Mouse (Mus musculus): ENCODE results near the gene Sphk1. TPM values are rescaled to one million over a fixed set of nuclear protein-coding genes. Genes with fewer than 3 reads are reported as not detected.

The Sphk1 gene
- polyA plus RNA-seq, 1 experiment from 2014 or later: 3.3 TPM

GRCm38 (mm10) chr11:116547296-116548060 is 16.8 kb downstream of the Sphk1 start:
- no peak overlapping the region for H3K9ac ChIP-seq (replicated peaks; ENCODE audit: low read depth, low read length)
- H3K36me3 ChIP-seq (ENCODE audit: control insufficient read depth, insufficient read depth): peaks cover 20% of the 10 kb centered on the region
- no peak for ATAC-seq
- H3K4me3 ChIP-seq (replicated peaks; ENCODE audit: low read length): no peak overlapping the region
- no peaks in the 10 kb centered on the region for H3K9me3 ChIP-seq (ENCODE audit: control insufficient read depth, low read length)
- no peaks in the 10 kb centered on the region for H3K27me3 ChIP-seq (replicated peaks; ENCODE audit: control insufficient read depth, insufficient read depth, low read length)
- peaks cover 5% of the 10 kb centered on the region; the same call in 1 of the 2 replicates for H3K4me1 ChIP-seq (replicated peaks; ENCODE audit: control insufficient read depth, insufficient read depth, low read length)
- H3K4me2 ChIP-seq (ENCODE audit: low read length): no peak overlapping the region
- no peak overlapping the region for H3K27ac ChIP-seq (ENCODE audit: low read length)
- WGBS: 76% methylated on average over 17 of the region's 17 CpGs

GRCm38 (mm10) chr11:116548780-116549179 is 18.1 kb downstream of the Sphk1 start:
- H3K27ac ChIP-seq (ENCODE audit: low read length): no peak overlapping the region
- no peak overlapping the region for H3K4me3 ChIP-seq (replicated peaks; ENCODE audit: low read length)
- H3K9ac ChIP-seq (replicated peaks; ENCODE audit: low read depth, low read length): no peak overlapping the region
- H3K4me1 ChIP-seq (replicated peaks; ENCODE audit: control insufficient read depth, insufficient read depth, low read length): peaks cover 5% of the 10 kb centered on the region; the same call in 1 of the 2 replicates
- no peaks in the 10 kb centered on the region for H3K27me3 ChIP-seq (replicated peaks; ENCODE audit: control insufficient read depth, insufficient read depth, low read length)
- H3K4me2 ChIP-seq (ENCODE audit: low read length): no peak overlapping the region
- no peaks in the 10 kb centered on the region for H3K9me3 ChIP-seq (ENCODE audit: control insufficient read depth, low read length)
- WGBS: 97% methylated on average over 9 of the region's 9 CpGs
- ATAC-seq: no peak
- H3K36me3 ChIP-seq (ENCODE audit: control insufficient read depth, insufficient read depth): peaks cover 17% of the 10 kb centered on the region

DNA sequence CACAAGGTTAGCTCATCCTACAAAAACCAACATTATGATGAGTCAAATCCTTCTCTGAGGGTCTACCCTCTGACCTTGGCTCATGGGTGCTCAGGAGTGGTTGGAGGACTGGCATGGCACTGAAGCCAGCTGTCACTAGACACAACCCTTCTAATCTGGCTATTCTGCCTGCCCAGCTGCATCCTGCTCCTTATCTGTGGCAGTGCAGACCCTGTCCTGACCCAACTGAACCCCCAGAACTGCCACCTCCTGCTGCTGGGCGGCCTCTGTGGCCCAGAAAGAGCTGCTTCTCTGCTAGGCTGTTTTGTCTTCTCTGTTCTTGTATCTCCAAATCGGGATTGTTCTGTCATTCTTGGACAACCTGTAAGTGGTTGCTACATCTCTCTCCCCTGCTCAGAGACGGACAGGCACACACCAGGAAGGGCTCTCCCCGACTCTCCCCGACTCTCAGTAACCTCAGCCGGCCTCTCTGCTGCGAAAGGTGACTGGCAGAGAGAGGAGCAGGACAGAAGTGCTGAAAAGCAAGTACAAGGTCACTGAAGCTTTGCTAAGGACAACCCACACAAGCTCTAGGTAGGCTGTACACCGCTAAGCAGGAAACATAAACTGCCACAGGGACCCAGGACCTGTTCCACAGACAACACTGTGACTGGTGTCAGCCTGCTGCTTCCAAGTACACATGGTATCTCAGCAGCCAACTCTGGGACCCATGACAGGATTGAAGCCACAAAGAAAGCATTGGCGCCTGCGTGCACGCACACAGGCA is 18.7 kb downstream of the Sphk1 start:
- no peak for ATAC-seq
- WGBS: 93% methylated on average over 11 of the region's 11 CpGs
- no peak overlapping the region for H3K9ac ChIP-seq (replicated peaks; ENCODE audit: low read depth, low read length)

GRCm38 (mm10) chr11:116550748-116551147 is 20.0 kb downstream of the Sphk1 start:
- no peaks in the 10 kb centered on the region for H3K9me3 ChIP-seq (ENCODE audit: control insufficient read depth, low read length)
- ATAC-seq: no peak
- WGBS: 79% methylated on average over 7 of the region's 7 CpGs

More for the DNA sequence above, 18.7 kb downstream of the Sphk1 start:
- peaks cover 12% of the 10 kb centered on the region for H3K36me3 ChIP-seq (ENCODE audit: control insufficient read depth, insufficient read depth)
- no peak overlapping the region for H3K4me2 ChIP-seq (ENCODE audit: low read length)
- no peak overlapping the region for H3K4me3 ChIP-seq (replicated peaks; ENCODE audit: low read length)
- peaks cover 9% of the 10 kb centered on the region; the same call in 1 of the 2 replicates for H3K4me1 ChIP-seq (replicated peaks; ENCODE audit: control insufficient read depth, insufficient read depth, low read length)
- H3K27me3 ChIP-seq (replicated peaks; ENCODE audit: control insufficient read depth, insufficient read depth, low read length): no peaks in the 10 kb centered on the region
- no peak overlapping the region for H3K27ac ChIP-seq (ENCODE audit: low read length)
- no peaks in the 10 kb centered on the region for H3K9me3 ChIP-seq (ENCODE audit: control insufficient read depth, low read length)

GRCm38 (mm10) chr11:116552194-116552593 is 21.5 kb downstream of the Sphk1 start:
- Histone ChIP-seq H3K9ac (replicated peaks; ENCODE audit: low read depth, low read length) (no peak overlapping the region), H3K4me1 (replicated peaks; ENCODE audit: control insufficient read depth, insufficient read depth, low read length) (peaks cover 21% of the 10 kb centered on the region), H3K27me3 (replicated peaks; ENCODE audit: control insufficient read depth, insufficient read depth, low read length) (no peaks in the 10 kb centered on the region), H3K27ac (ENCODE audit: low read length) (no peak overlapping the region), H3K9me3 (ENCODE audit: control insufficient read depth, low read length) (no peaks in the 10 kb centered on the region), H3K36me3 (ENCODE audit: control insufficient read depth, insufficient read depth) (peaks cover 2% of the 10 kb centered on the region; the same call in 1 of the 2 replicates), H3K4me3 (replicated peaks; ENCODE audit: low read length) (no peak overlapping the region), H3K4me2 (ENCODE audit: low read length) (no peak overlapping the region)
- ATAC-seq: no peak
- WGBS: 97% methylated on average over 1 of the region's 1 CpGs

More at GRCm38 (mm10) chr11:116550748-116551147, 20.0 kb downstream of the Sphk1 start:
- H3K9ac ChIP-seq (replicated peaks; ENCODE audit: low read depth, low read length): no peak overlapping the region
- no peaks in the 10 kb centered on the region for H3K27me3 ChIP-seq (replicated peaks; ENCODE audit: control insufficient read depth, insufficient read depth, low read length)
- no peak overlapping the region for H3K27ac ChIP-seq (ENCODE audit: low read length)
- no peak overlapping the region for H3K4me2 ChIP-seq (ENCODE audit: low read length)
- H3K4me3 ChIP-seq (replicated peaks; ENCODE audit: low read length): no peak overlapping the region
- peaks cover 4% of the 10 kb centered on the region; the same call in 1 of the 2 replicates for H3K36me3 ChIP-seq (ENCODE audit: control insufficient read depth, insufficient read depth)
- peaks cover 16% of the 10 kb centered on the region for H3K4me1 ChIP-seq (replicated peaks; ENCODE audit: control insufficient read depth, insufficient read depth, low read length)

GRCm38 (mm10) chr11:116554171-116554878 is 23.6 kb downstream of the Sphk1 start:
- no peak overlapping the region for H3K4me2 ChIP-seq (ENCODE audit: low read length)

DNA sequence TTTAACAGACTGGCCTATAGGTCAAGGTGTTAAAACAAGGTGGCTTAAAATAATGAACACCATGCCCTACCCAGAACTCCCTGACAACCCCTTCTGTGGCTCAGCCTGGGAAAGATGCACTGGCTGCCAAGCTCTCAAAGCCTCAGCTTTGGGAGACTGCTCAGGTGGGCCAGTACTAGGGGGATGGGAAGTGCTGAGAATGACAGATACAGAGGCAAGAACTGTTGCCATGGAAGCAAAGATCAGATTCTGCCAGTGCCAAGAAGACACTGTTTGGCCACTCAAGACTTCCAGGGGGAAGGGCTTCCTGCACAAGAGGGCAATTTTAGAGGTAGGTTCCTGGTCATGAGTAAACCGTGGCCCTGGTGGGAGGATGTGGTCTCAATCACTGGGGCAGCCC is 24.8 kb downstream of the Sphk1 start:
- ATAC-seq: no peak
- no peaks in the 10 kb centered on the region for H3K9me3 ChIP-seq (ENCODE audit: control insufficient read depth, low read length)
- peaks cover 16% of the 10 kb centered on the region for H3K4me1 ChIP-seq (replicated peaks; ENCODE audit: control insufficient read depth, insufficient read depth, low read length)
- H3K4me3 ChIP-seq (replicated peaks; ENCODE audit: low read length): no peak overlapping the region
- no peak overlapping the region for H3K27ac ChIP-seq (ENCODE audit: low read length)
- no peak overlapping the region for H3K9ac ChIP-seq (replicated peaks; ENCODE audit: low read depth, low read length)
- no peaks in the 10 kb centered on the region for H3K36me3 ChIP-seq (ENCODE audit: control insufficient read depth, insufficient read depth)
- H3K27me3 ChIP-seq (replicated peaks; ENCODE audit: control insufficient read depth, insufficient read depth, low read length): no peaks in the 10 kb centered on the region
- 84% methylated on average over 1 of the region's 1 CpGs for WGBS
- H3K4me2 ChIP-seq (ENCODE audit: low read length): no peak overlapping the region

More at GRCm38 (mm10) chr11:116554171-116554878, 23.6 kb downstream of the Sphk1 start:
- WGBS: 47% methylated on average over 12 of the region's 12 CpGs
- no peaks in the 10 kb centered on the region for H3K36me3 ChIP-seq (ENCODE audit: control insufficient read depth, insufficient read depth)
- no peak overlapping the region for H3K4me3 ChIP-seq (replicated peaks; ENCODE audit: low read length)
- H3K4me1 ChIP-seq (replicated peaks; ENCODE audit: control insufficient read depth, insufficient read depth, low read length): peaks cover 18% of the 10 kb centered on the region
- H3K27me3 ChIP-seq (replicated peaks; ENCODE audit: control insufficient read depth, insufficient read depth, low read length): no peaks in the 10 kb centered on the region
- no peaks in the 10 kb centered on the region for H3K9me3 ChIP-seq (ENCODE audit: control insufficient read depth, low read length)
- H3K9ac ChIP-seq (replicated peaks; ENCODE audit: low read depth, low read length): no peak overlapping the region
- H3K27ac ChIP-seq (ENCODE audit: low read length): no peak overlapping the region
- ATAC-seq: peak; percentile 35

GRCm38 (mm10) chr11:116556308-116556707 is 25.6 kb downstream of the Sphk1 start:
- H3K27ac ChIP-seq (ENCODE audit: low read length): no peak overlapping the region
- H3K4me1 ChIP-seq (replicated peaks; ENCODE audit: control insufficient read depth, insufficient read depth, low read length): peaks cover 16% of the 10 kb centered on the region
- H3K9ac ChIP-seq (replicated peaks; ENCODE audit: low read depth, low read length): no peak overlapping the region

More at GRCm38 (mm10) chr11:116556308-116556707, 25.6 kb downstream of the Sphk1 start:
- Histone ChIP-seq H3K9me3 (ENCODE audit: control insufficient read depth, low read length) (no peaks in the 10 kb centered on the region), H3K4me3 (replicated peaks; ENCODE audit: low read length) (no peak overlapping the region), H3K36me3 (ENCODE audit: control insufficient read depth, insufficient read depth) (no peaks in the 10 kb centered on the region), H3K27me3 (replicated peaks; ENCODE audit: control insufficient read depth, insufficient read depth, low read length) (no peaks in the 10 kb centered on the region), H3K4me2 (ENCODE audit: low read length) (no peak overlapping the region)
- WGBS: 70% methylated on average over 6 of the region's 6 CpGs
- no peak for ATAC-seq
